ENCODE assay signal across 10 mouse cellular contexts in the genomic region with DNA sequence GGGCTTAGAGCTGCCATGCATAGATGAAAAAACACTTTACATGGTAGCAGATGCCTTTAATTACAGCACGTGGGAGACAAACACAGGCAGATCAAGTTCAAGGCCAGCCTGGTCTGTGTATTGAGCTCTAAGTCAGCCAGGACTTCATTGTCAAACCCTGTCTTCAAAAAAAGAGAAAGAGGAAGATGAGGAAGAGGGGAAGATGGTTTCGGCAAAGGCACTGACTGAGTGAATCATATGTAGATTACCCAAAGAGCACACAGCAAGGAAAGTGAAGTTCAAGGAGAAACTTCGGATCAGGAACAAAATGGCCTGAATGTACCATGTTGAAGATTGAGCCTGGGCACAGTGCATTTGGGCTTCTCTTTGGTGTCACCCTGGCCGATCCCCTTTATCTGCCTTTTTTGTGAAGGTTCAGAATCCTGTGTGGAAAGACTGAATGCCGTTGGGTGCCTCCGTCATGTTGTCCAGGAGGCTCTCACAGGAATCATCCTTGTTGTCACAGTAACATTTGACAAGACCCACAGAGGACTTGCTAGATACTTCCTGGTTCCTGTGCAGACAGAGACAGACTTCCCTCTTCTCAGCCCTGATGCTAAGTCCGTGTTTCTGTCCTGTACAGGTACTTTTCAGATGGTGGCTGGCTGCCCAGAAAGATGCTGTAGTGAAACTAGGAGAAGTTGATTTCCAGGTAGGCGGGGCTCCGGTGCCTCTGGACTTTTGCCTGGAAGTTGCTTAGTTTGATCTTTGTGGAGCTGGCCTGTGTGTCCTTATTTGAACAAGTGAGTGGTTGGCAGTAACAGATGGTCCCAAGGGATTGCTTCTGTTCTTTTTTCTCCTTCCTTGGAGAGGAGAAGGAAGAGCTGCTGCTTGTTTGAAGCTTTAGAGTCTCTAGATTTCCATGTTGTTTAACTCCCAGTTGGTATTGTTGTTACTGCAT.
DNase-seq lines count a peak whose midpoint lies in the region; ATAC-seq and TF ChIP-seq lines count a peak whose summit lies in the region.
"Had no signal": no experiment of that assay in that cellular context is flagged by ENCODE, and none has a peak within 500 bp of the region (broad histone marks: within the 10 kb centered on the region; RNA-seq: fewer than 3 reads in every experiment).

No protein-coding gene starts in this region.

- TF ChIP-seq CTCF in bone marrow macrophage, adult 2 months (IDR thresholded peaks at IDR 0.05; ENCODE audit: low read depth, low read length) = no peak

- ATAC-seq in CD4-positive, CD25-positive, alpha-beta regulatory T cell, adult 4 months = no peak
- no peak for ATAC-seq in inflammation-experienced regulatory T-cells, adult 6 months

- H3K4me3 ChIP-seq in bone marrow macrophage, adult 2 months (ENCODE audit: insufficient read depth, low read length) = no peak overlapping the region
- H3K4me3 ChIP-seq: hindbrain, embryonic 15.5 days had no signal

- 0 out of 2 replicates have a peak overlapping the region, but pooled peaks have one; percentile 21 for H3K27ac ChIP-seq in bone marrow macrophage, adult 2 months (ENCODE audit: insufficient read depth, low read depth, low read length)
- H3K27ac ChIP-seq: hindbrain, embryonic 15.5 days had no signal

- H3K4me1 ChIP-seq in bone marrow macrophage, adult 2 months (ENCODE audit: control insufficient read depth, insufficient read depth, low read length) = peaks cover 24% of the 10 kb centered on the region
- H3K4me1 ChIP-seq: hindbrain, embryonic 15.5 days had no signal

- DNase-seq in layer of hippocampus, adult 11-12 months (ENCODE audit: low spot score) = peak; percentile 56
- DNase-seq in layer of hippocampus, postnatal 25 days (ENCODE audit: extremely low spot score in 1 of 2, low spot score in 1 of 2) = no peak
- peak; percentile 60 to 69 for DNase-seq in left cerebral cortex, adult 18-20 months (ENCODE audit: low spot score in 2 of 2)
- DNase-seq in skeletal muscle tissue, adult 2 months (ENCODE audit: low read depth, low spot score) = peak; percentile 15
- DNase-seq in retina, embryonic 14.5 days (ENCODE audit: low spot score) = no peak
- DNase-seq: midbrain, embryonic 14.5 days had no signal

- no peak for TF ChIP-seq POLR2A in bone marrow macrophage, adult 2 months (IDR thresholded peaks at IDR 0.05; ENCODE audit: borderline replicate concordance, low read depth, low read length)

Comparison
In these comparisons a context has a peak if more than half of its experiments do, and no peak if none do; other contexts are left out.
1. DNase-seq: peak in layer of hippocampus, adult 11-12 months (single experiment), left cerebral cortex, adult 18-20 months (2 of 2) and skeletal muscle tissue, adult 2 months (single experiment); none in layer of hippocampus, postnatal 25 days (0 of 2) and retina, embryonic 14.5 days (single experiment).